Mouse (Mus musculus) adrenal gland, adult 18-20 months (tissue): ENCODE data around the gene Adgrl1. TPM values are rescaled to one million over a fixed set of nuclear protein-coding genes. Genes with fewer than 3 reads are reported as not detected.

ENCODE experiments used
- DNase-seq, 2 experiments: peaks; one replicate each; pipeline ENCODE4 v3.0.0; 2021 to 2022; ENCODE audit warnings: low spot score in 2 of 2
- total RNA-seq, 2 experiments: library from RNA; stranded (reverse); gene quantifications; 1 replicate in 1 of 2; 2 replicates in 1 of 2; pipeline ENCODE4 v1.2.3; 2021

Adgrl1 gene
- total RNA-seq, 2 experiments from 2014 or later = 39.6 to 76.0 TPM

GRCm38 (mm10) chr8:83954749-83955105 lies 54.8 kb downstream of the Adgrl1 start:
- no peak for DNase-seq

- peak; percentile 87 to 89 for DNase-seq
These were observed 55.4 kb downstream of the Adgrl1 start, which contains the start of the genes Gm10644 and Asf1b for GRCm38 (mm10) chr8:83955106-83955957. Gene Gm10644, minus strand, starts transcription at chr8:83955205. Gene Asf1b, plus strand, starts transcription at chr8:83955507.

GRCm38 (mm10) chr8:83955958-83956218 lies 56.0 kb downstream of the Adgrl1 start:
- DNase-seq = no peak

- no peak for DNase-seq
These were observed 56.9 kb downstream of the Adgrl1 start for GRCm38 (mm10) chr8:83956789-83957188.

- DNase-seq = no peak
These were observed 64.3 kb downstream of the Adgrl1 start for GRCm38 (mm10) chr8:83964015-83964765.

- no peak for DNase-seq
These were observed 67.8 kb downstream of the Adgrl1 start for GRCm38 (mm10) chr8:83967701-83968100.

- DNase-seq = no peak
These were observed 71.2 kb downstream of the Adgrl1 start for GRCm38 (mm10) chr8:83971121-83971520.

- no peak for DNase-seq
These were observed 71.8 kb downstream of the Adgrl1 start for GRCm38 (mm10) chr8:83971661-83972060.

- DNase-seq = peak; percentile 91 to 93
These were observed 72.5 kb downstream of the Adgrl1 start, which contains the start of gene Prkaca for GRCm38 (mm10) chr8:83972150-83973120. Gene Prkaca, plus strand, starts transcription at chr8:83972993.

- no peak for DNase-seq
These were observed 73.5 kb downstream of the Adgrl1 start for GRCm38 (mm10) chr8:83973161-83974031.

GRCm38 (mm10) chr8:83974521-83974920 lies 74.6 kb downstream of the Adgrl1 start:
- DNase-seq = no peak

GRCm38 (mm10) chr8:83976101-83976630 lies 76.3 kb downstream of the Adgrl1 start:
- DNase-seq = no peak

GRCm38 (mm10) chr8:83976779-83977350 lies 77.0 kb downstream of the Adgrl1 start:
- DNase-seq = no peak

- DNase-seq = no peak
These were observed 77.7 kb downstream of the Adgrl1 start for GRCm38 (mm10) chr8:83977646-83978045.

- DNase-seq = no peak
These were observed 78.3 kb downstream of the Adgrl1 start for GRCm38 (mm10) chr8:83978200-83978599.

GRCm38 (mm10) chr8:83980250-83980649 lies 80.3 kb downstream of the Adgrl1 start:
- DNase-seq = no peak

GRCm38 (mm10) chr8:83980845-83981244 lies 80.9 kb downstream of the Adgrl1 start:
- no peak for DNase-seq

- no peak for DNase-seq
These were observed 81.6 kb downstream of the Adgrl1 start for GRCm38 (mm10) chr8:83981533-83981932.

- no peak for DNase-seq
These were observed 82.5 kb downstream of the Adgrl1 start for GRCm38 (mm10) chr8:83982449-83982848.
